Comparison of ENCODE assay signal across 9 mouse cellular contexts in genomic region chr12:41565540-41566432, GRCm38 (mm10).
DNase-seq lines count a peak whose midpoint lies in the region; ATAC-seq lines count a peak whose summit lies in the region.
"Had no signal": no experiment of that assay in that cellular context is flagged by ENCODE, and none has a peak within 500 bp of the region (broad histone marks: within the 10 kb centered on the region; RNA-seq: fewer than 3 reads in every experiment).

No protein-coding gene starts in this region.

- H3K4me2 ChIP-seq in kidney, embryonic 14.5 days (replicated peaks; ENCODE audit: low read depth, low read length) = peak overlapping the region; percentile 32
- H3K4me2 ChIP-seq in hindbrain, embryonic 11.5 days (replicated peaks; ENCODE audit: low read depth, low read length) = peak overlapping the region; percentile 14

- no peaks in the 10 kb centered on the region for H3K36me3 ChIP-seq in kidney, embryonic 14.5 days (ENCODE audit: control insufficient read depth, insufficient read depth, low read length)
- no peaks in the 10 kb centered on the region for H3K36me3 ChIP-seq in hindbrain, embryonic 11.5 days (ENCODE audit: control insufficient read depth, insufficient read depth, low read length)

- ATAC-seq in kidney, embryonic 14.5 days (ENCODE audit: low FRiP score, low TSS enrichment) = peak; percentile 93
- peak; percentile 81 for ATAC-seq in hindbrain, embryonic 11.5 days (ENCODE audit: low FRiP score)
- ATAC-seq: Patski had no signal

- no peaks in the 10 kb centered on the region for H3K27me3 ChIP-seq in kidney, embryonic 14.5 days (ENCODE audit: control insufficient read depth, insufficient read depth, low read length)
- no peaks in the 10 kb centered on the region for H3K27me3 ChIP-seq in hindbrain, embryonic 11.5 days (ENCODE audit: control insufficient read depth, insufficient read depth, low read length)
- H3K27me3 ChIP-seq: Patski had no signal

- WGBS in kidney, embryonic 14.5 days = 19% methylated on average over 18 of the region's 18 CpGs
- WGBS in hindbrain, embryonic 11.5 days = 18% methylated on average over 18 of the region's 18 CpGs

- H3K27ac ChIP-seq in kidney, embryonic 14.5 days (ENCODE audit: low read depth, low read length) = 0 out of 2 replicates have a peak overlapping the region, but pooled peaks have one; percentile 19
- no peak overlapping the region for H3K27ac ChIP-seq in hindbrain, embryonic 11.5 days (ENCODE audit: low read depth, low read length)

- no peaks in the 10 kb centered on the region for H3K9me3 ChIP-seq in kidney, embryonic 14.5 days (ENCODE audit: control insufficient read depth, low read length)
- H3K9me3 ChIP-seq in hindbrain, embryonic 11.5 days (ENCODE audit: control insufficient read depth, low read length) = no peaks in the 10 kb centered on the region

- H3K4me1 ChIP-seq in kidney, embryonic 14.5 days (ENCODE audit: control insufficient read depth, insufficient read depth, low read length) = peaks cover 10% of the 10 kb centered on the region; the same call in 1 of the 2 replicates
- 0 out of 2 replicates have a peak, but pooled peaks cover 2% of the 10 kb centered on the region for H3K4me1 ChIP-seq in hindbrain, embryonic 11.5 days (replicated peaks; ENCODE audit: control insufficient read depth, insufficient read depth, low read length)

- DNase-seq in kidney, adult 18-20 months = no peak
- peak; percentile 57 for DNase-seq in embryo, embryonic 10 days (ENCODE audit: low spot score)
- peak; percentile 40 for DNase-seq in hindbrain, embryonic 11.5 days (ENCODE audit: low spot score)
- peak; percentile 3 for DNase-seq in lung, postnatal 10 days
- peak; percentile 29 to 46 for DNase-seq in spleen, postnatal 36 days (ENCODE audit: low spot score in 2 of 2)
- no peak for DNase-seq in frontal cortex, adult 2 months (ENCODE audit: extremely low spot score in 1 of 2, low spot score in 1 of 2)
- DNase-seq in layer of hippocampus, adult 9-10 months (ENCODE audit: low spot score) = no peak

- no peak overlapping the region for H3K4me3 ChIP-seq in kidney, embryonic 14.5 days (ENCODE audit: low read length)
- H3K4me3 ChIP-seq in hindbrain, embryonic 11.5 days (ENCODE audit: low read depth, low read length) = no peak overlapping the region

- H3K9ac ChIP-seq in kidney, embryonic 14.5 days (ENCODE audit: low read depth, low read length) = no peak overlapping the region
- 0 out of 2 replicates have a peak overlapping the region, but pooled peaks have one; percentile 19 for H3K9ac ChIP-seq in hindbrain, embryonic 11.5 days (ENCODE audit: low read depth, low read length)

Comparison
In these comparisons a context has a peak if more than half of its experiments do, and no peak if none do; other contexts are left out.
1. DNase-seq: peak in embryo, embryonic 10 days (single experiment), hindbrain, embryonic 11.5 days (single experiment), lung, postnatal 10 days (single experiment) and spleen, postnatal 36 days (2 of 2); none in kidney, adult 18-20 months (single experiment), frontal cortex, adult 2 months (0 of 2) and layer of hippocampus, adult 9-10 months (single experiment).